Mouse (Mus musculus) heart, postnatal 14 days (tissue): ENCODE results near the gene Gm10217. TPM values are rescaled to one million over a fixed set of nuclear protein-coding genes. Genes with fewer than 3 reads are reported as not detected.

Source experiments
- DNase-seq, 2 experiments: peaks; one replicate each; pipeline ENCODE4 v3.0.0; 2021 to 2022
- intact Hi-C: fragments of 180-260 bp; cut with DNase I; formaldehyde crosslinking; loops from one replicate; pipeline ENCODE4 v1.15.1; 2025
- long read RNA-seq, 2 experiments: library from polyadenylated mRNA; stranded (forward); transcript quantifications; one replicate each; pipeline ENCODE4 v2.0.0; 2021
- total RNA-seq, 2 experiments: library from RNA; stranded (reverse); gene quantifications; 2 replicates each; pipeline ENCODE4 v1.2.3; 2021

Gm10217 gene
- total RNA-seq, result not detected
- long read RNA-seq, experiment 1, result 0 reads
- long read RNA-seq, experiment 2, result 0 reads

GRCm38 (mm10) chr8:9863951-9864350 is at the start of gene Gm10217:
Gm10217 (plus strand) TSS chr8:9864251.
- intact Hi-C loops, result no loop called here
- DNase-seq, result no peak

DNA sequence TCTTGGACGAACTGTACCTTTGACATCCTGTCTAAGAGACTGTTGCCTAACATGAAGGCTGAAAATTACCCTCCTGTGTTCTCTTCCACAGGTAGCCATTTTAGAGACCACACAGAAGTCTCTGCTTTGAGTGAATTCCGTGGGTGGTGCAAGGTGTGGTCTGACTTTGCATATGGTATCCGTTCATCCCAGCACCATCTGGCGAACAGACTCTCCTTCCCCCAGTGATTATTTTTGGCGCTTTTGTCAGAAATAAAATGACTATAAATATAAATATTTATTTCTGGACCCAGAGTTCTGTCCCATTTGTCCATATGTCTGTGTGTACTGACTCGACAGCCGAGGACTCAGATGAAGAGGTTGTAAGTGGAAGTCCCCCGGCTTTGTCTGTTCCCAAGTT is 39.3 kb upstream of the Gm10217 start:
- intact Hi-C loops, result no loop called here
- DNase-seq, result no peak

GRCm38 (mm10) chr8:9840257-9840656 is 23.8 kb upstream of the Gm10217 start:
- intact Hi-C loops, result no loop called here
- no peak for DNase-seq

- no peak for DNase-seq
- intact Hi-C loops, result no loop called here
Observed at GRCm38 (mm10) chr8:9859286-9859685, 4.8 kb upstream of the Gm10217 start.

- no peak for DNase-seq
- intact Hi-C loops, result no loop called here
Observed at GRCm38 (mm10) chr8:9860539-9861203, 3.4 kb upstream of the Gm10217 start.

DNA sequence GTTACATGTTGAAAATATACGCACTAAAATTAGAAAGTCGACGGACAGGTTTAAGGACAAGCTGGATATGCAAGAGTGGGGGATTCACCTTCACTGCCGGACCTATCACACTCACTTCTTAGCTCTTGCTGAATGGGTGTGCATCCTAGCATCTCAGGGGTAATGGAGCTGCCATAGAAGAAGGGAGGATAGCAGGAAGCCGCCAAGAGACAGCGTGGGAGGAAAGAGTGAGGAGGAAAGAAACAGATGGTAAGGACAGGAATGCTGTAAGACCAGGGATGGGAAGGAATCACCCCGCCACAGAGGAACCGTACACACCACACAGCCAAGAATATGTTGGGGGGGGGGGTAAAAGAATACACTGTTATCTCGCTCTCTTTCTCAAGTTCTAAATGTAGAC is 1.1 kb downstream of the Gm10217 start:
- intact Hi-C loops, result no loop called here
- no peak for DNase-seq

DNA sequence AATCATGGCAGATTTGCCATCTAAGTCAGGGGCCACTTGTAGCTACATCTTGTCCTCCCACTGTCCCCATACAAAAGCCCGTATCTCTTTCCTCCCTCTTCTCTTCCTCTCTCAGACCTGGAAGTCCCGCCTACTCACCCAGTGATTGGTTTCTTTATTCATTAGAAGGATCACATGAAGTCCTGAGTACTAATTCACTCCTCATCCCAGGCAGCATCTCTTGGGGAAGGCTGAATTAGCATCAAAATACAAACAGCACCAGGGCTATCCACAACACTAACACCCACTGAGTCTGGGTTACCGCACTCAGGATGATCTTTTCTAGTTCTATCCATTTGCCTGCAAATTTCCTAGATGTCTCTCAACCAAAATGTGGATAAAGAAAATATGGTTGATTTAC is 4.0 kb downstream of the Gm10217 start:
- DNase-seq, result no peak
- intact Hi-C loops, result no loop called here

GRCm38 (mm10) chr8:9876241-9876640 is 12.2 kb downstream of the Gm10217 start:
- no peak for DNase-seq
- intact Hi-C loops, result no loop called here

DNA sequence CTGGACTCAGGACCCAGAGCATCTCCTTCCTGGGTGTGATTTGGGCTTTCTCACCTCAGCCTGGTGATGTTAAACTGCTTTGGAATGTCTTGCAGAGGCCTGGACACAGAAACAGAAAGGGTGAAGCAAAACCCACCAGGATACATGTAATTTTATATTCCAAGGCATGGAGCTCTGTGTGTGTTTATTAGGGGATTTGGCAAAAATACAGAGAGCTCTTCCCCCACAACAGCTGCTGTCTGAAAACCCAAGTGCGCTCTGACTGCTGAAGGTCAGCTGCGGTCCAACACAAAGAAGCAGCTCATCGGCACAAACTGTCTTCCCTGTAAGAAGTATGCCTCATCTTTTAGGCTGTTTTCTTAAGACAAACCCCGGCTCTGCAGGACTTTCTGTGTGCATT is 15.9 kb downstream of the Gm10217 start:
- no peak for DNase-seq
- intact Hi-C loops, result no loop called here

GRCm38 (mm10) chr8:9886714-9887113 is 22.7 kb downstream of the Gm10217 start:
- intact Hi-C loops, result no loop called here
- no peak for DNase-seq

DNA sequence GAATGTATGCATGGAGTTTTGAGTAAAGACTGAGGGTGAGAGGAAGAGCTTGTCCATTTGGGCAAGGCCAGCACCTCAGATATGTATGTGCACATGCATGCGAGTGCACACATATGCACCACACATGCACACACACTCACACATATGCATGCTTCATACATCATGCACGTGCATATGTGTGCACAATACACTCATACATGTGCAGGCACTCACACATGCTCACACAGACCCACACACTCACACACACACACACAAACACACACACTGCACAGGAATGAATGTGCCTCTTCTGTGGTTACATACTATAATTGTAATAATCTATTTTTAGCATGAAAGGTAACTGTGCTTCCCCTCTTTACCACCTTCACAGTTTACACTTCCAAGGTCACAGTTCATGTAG is 35.1 kb downstream of the Gm10217 start:
- intact Hi-C loops, result no loop called here
- no peak for DNase-seq

DNA sequence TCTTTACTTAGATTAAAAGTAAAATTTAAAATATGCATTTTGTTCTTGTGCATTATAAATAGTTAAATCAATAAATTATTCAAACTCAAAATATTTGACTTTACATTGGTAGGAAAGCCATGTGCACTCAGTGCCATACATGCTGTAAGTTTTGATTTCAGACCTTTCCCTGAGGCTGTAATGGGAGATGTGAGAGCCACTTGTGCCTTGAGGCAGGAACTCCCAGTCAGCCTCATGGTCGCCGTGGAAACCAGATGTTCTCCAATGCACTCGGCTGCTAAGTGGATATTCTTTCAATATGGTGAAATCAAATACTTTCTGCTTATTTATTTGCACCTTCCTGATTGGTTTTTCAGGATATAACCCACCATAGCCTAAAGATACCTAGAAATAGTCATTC is 35.6 kb downstream of the Gm10217 start:
- intact Hi-C loops, result no loop called here
- no peak for DNase-seq

Other genes starting within 250 kb of the Gm10217 start
- gene Fam155a, start 93.1 kb upstream of the Gm10217 start, total RNA-seq, result not detected
- 1 to 10 TPM; 4.9 to 6.0 TPM for gene Lig4, start 113.4 kb downstream of the Gm10217 start, total RNA-seq
- gene Abhd13, start 113.5 kb downstream of the Gm10217 start, total RNA-seq, result 10 to 100 TPM; 16.4 to 16.6 TPM
- gene Tnfsf13b, start 142.2 kb downstream of the Gm10217 start, total RNA-seq, result 1 to 10 TPM; 4.3 to 4.5 TPM